Mouse (Mus musculus): Measurements from ENCODE around the gene Lrmda.
"Not testable (repeated sequence)": the region's sequence is repeated elsewhere in the genome, so short reads cannot be mapped to it uniquely, and the experiment has no call there.

Gene Lrmda

DNA sequence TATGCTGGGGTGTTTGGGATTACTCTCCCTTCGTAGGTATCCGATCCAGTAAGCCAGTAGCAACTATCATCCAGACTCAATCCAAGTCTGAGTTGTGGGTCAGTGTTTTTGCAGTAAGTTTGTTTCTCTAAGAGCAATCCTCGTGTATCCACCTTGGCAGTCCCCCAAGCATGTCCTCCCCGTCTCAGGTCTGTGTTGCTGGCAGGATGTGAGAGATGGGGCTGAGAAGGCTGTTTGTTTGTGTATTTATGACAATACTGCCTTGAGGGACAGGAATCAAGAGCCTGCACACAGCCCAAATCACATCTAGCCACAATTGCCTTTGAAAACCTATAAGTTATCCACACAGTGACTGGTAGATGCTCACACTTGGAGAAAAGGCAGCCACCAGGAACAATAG, 567.3 kb downstream of the Lrmda start:
- no peak for DNase-seq (ENCODE audit: low read depth, low spot score)
- Histone ChIP-seq H3K36me3 (ENCODE audit: control insufficient read depth, insufficient read depth, low read length, poor library complexity, severe bottlenecking) (no peaks in the 10 kb centered on the region), H3K27me3 (ENCODE audit: control insufficient read depth, insufficient read depth, low read length, poor library complexity, severe bottlenecking) (no peaks in the 10 kb centered on the region)

DNA sequence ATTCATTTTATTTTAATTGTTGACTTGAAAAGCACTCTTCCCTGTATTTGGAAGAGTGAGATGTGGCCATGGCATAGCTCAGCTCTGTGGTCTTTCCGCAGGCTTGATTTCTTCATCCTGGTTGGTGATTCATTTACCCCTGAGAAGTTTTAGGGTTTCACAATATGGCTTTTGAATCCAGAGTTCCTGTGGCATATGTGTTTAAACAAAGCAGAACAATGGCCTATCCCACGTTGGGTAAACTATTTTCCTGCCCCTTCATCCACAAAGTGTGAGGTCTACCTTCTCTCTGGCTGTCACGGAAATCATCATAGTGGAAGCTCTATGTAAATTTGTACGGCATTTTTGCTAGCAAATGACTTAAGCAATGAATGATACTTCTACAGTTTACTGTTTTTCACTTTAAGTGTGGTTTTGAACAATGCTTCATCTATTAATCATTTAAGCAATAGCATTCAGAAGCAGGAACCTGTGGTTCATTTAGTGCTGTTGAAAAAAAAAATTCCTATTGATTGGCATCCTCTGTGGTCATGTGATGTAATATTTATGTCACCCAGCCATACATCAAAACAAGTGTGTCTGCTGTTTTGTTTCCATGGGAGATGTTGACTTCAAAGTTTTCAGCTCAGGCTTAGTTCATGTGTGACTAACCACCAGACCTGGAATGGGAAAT, 567.9 kb downstream of the Lrmda start:
- Histone ChIP-seq H3K27me3 (ENCODE audit: control insufficient read depth, insufficient read depth, low read length, poor library complexity, severe bottlenecking) (no peaks in the 10 kb centered on the region), H3K36me3 (ENCODE audit: control insufficient read depth, insufficient read depth, low read length, poor library complexity, severe bottlenecking) (no peaks in the 10 kb centered on the region)
- DNase-seq (ENCODE audit: low read depth, low spot score), result no peak

- no peaks in the 10 kb centered on the region for H3K36me3 ChIP-seq (ENCODE audit: control insufficient read depth, insufficient read depth, low read length, poor library complexity, severe bottlenecking)
- H3K27me3 ChIP-seq (ENCODE audit: control insufficient read depth, insufficient read depth, low read length, poor library complexity, severe bottlenecking), result no peaks in the 10 kb centered on the region
- no peak for DNase-seq (ENCODE audit: low read depth, low spot score)
Observed at GRCm38 (mm10) chr14:22587958-22588296, 568.4 kb downstream of the Lrmda start.

GRCm38 (mm10) chr14:22588394-22588793, 568.9 kb downstream of the Lrmda start:
- H3K27me3 ChIP-seq (ENCODE audit: control insufficient read depth, insufficient read depth, low read length, poor library complexity, severe bottlenecking); DNase-seq (ENCODE audit: low read depth, low spot score); H3K36me3 ChIP-seq (ENCODE audit: control insufficient read depth, insufficient read depth, low read length, poor library complexity, severe bottlenecking): not testable (repeated sequence)

- DNase-seq (ENCODE audit: low read depth, low spot score), result no peak
- H3K36me3 ChIP-seq (ENCODE audit: control insufficient read depth, insufficient read depth, low read length, poor library complexity, severe bottlenecking), result no peaks in the 10 kb centered on the region
- no peaks in the 10 kb centered on the region for H3K27me3 ChIP-seq (ENCODE audit: control insufficient read depth, insufficient read depth, low read length, poor library complexity, severe bottlenecking)
Observed at GRCm38 (mm10) chr14:22589503-22590215, 570.1 kb downstream of the Lrmda start.

DNA sequence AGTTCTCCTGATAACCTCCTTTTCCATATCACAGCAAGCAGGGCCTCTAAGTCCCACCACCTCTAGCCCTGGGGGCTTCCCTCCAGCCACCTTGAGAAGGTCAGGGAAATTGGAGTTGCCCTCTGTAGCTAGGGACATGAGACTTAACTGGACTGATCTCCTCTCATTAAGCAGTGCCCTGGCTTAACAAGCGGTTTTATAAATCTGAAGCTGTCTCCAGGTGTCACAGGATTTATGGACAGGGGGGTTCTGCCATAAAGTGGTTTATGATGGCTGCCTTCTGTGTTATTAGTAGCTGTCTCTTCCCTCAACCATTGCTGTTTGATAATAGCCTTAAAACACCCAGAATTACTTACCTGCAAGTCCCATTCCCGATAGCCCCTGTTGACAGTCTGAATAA, 571.7 kb downstream of the Lrmda start:
- H3K36me3 ChIP-seq (ENCODE audit: control insufficient read depth, insufficient read depth, low read length, poor library complexity, severe bottlenecking), result no peaks in the 10 kb centered on the region
- no peaks in the 10 kb centered on the region for H3K27me3 ChIP-seq (ENCODE audit: control insufficient read depth, insufficient read depth, low read length, poor library complexity, severe bottlenecking)
- no peak for DNase-seq (ENCODE audit: low read depth, low spot score)

DNA sequence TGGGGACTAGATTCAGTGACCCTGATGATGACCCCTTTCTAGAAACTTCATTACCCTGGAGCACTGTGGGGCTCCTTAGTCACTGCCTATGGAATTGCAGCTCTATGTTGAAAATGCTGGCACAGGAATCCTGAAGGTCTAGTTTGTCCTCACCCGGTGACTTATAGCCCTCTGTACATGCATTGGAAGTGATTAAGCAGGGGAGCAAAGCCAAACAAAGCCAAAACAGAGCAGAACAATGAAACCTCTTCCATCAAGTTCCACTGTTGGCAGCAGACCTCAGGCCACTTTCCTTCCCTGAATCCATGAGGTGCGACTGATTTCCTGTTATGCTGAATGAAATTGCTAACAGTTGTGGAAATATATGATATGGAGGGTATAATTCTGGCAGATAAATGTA, 578.0 kb downstream of the Lrmda start:
- H3K36me3 ChIP-seq (ENCODE audit: control insufficient read depth, insufficient read depth, low read length, poor library complexity, severe bottlenecking), result no peaks in the 10 kb centered on the region
- no peaks in the 10 kb centered on the region for H3K27me3 ChIP-seq (ENCODE audit: control insufficient read depth, insufficient read depth, low read length, poor library complexity, severe bottlenecking)
- no peak for DNase-seq (ENCODE audit: low read depth, low spot score)

GRCm38 (mm10) chr14:22598638-22599037, 579.1 kb downstream of the Lrmda start:
- H3K36me3 ChIP-seq (ENCODE audit: control insufficient read depth, insufficient read depth, low read length, poor library complexity, severe bottlenecking), result no peaks in the 10 kb centered on the region
- no peaks in the 10 kb centered on the region for H3K27me3 ChIP-seq (ENCODE audit: control insufficient read depth, insufficient read depth, low read length, poor library complexity, severe bottlenecking)
- DNase-seq (ENCODE audit: low read depth, low spot score), result no peak

DNA sequence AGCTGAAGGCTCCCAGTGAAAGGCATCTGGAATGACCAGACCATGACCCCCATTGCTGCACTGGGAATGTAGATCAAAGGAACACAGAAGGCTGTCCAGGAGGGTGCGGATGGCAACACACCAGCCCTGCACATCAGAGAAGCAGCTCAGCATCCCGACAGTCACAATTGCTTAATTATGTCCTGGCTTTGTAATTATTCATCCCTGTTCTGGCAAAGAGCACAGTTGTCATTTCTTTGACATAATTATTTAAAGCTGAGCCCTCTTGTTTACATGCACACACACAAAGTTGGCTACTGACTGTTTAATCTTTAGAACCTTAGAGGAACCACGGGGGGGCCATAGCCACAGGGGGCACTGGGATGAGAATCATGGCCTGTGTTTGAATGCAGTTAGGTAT, 580.7 kb downstream of the Lrmda start:
- H3K27me3 ChIP-seq (ENCODE audit: control insufficient read depth, insufficient read depth, low read length, poor library complexity, severe bottlenecking), result no peaks in the 10 kb centered on the region
- DNase-seq (ENCODE audit: low read depth, low spot score), result no peak
- no peaks in the 10 kb centered on the region for H3K36me3 ChIP-seq (ENCODE audit: control insufficient read depth, insufficient read depth, low read length, poor library complexity, severe bottlenecking)

- H3K27me3 ChIP-seq (ENCODE audit: control insufficient read depth, insufficient read depth, low read length, poor library complexity, severe bottlenecking), result no peaks in the 10 kb centered on the region
- no peaks in the 10 kb centered on the region for H3K36me3 ChIP-seq (ENCODE audit: control insufficient read depth, insufficient read depth, low read length, poor library complexity, severe bottlenecking)
- DNase-seq (ENCODE audit: low read depth, low spot score), result no peak
Observed at GRCm38 (mm10) chr14:22602308-22602707, 582.8 kb downstream of the Lrmda start.

DNA sequence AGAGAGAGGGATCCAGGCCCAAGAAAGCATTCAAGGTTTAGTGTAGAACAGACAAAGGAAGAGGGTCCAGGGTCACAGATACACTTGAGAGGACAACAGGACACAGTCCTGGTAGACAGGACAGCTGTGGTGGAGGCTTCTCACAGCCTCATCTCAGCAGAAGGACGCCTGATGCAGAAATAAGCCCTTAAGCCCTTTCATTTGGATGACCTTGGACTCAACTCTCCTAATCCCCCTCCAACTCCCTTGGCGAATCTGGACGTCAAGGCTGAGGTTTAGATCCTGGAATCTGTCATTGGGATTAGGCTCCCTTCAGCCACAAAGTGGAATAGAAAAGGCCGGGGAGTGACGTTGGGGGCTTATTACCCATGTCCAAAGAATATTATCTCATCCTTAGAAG, 589.1 kb downstream of the Lrmda start:
- no peak for DNase-seq (ENCODE audit: low read depth, low spot score)
- Histone ChIP-seq H3K27me3 (ENCODE audit: control insufficient read depth, insufficient read depth, low read length, poor library complexity, severe bottlenecking) (no peaks in the 10 kb centered on the region), H3K36me3 (ENCODE audit: control insufficient read depth, insufficient read depth, low read length, poor library complexity, severe bottlenecking) (no peaks in the 10 kb centered on the region)

DNA sequence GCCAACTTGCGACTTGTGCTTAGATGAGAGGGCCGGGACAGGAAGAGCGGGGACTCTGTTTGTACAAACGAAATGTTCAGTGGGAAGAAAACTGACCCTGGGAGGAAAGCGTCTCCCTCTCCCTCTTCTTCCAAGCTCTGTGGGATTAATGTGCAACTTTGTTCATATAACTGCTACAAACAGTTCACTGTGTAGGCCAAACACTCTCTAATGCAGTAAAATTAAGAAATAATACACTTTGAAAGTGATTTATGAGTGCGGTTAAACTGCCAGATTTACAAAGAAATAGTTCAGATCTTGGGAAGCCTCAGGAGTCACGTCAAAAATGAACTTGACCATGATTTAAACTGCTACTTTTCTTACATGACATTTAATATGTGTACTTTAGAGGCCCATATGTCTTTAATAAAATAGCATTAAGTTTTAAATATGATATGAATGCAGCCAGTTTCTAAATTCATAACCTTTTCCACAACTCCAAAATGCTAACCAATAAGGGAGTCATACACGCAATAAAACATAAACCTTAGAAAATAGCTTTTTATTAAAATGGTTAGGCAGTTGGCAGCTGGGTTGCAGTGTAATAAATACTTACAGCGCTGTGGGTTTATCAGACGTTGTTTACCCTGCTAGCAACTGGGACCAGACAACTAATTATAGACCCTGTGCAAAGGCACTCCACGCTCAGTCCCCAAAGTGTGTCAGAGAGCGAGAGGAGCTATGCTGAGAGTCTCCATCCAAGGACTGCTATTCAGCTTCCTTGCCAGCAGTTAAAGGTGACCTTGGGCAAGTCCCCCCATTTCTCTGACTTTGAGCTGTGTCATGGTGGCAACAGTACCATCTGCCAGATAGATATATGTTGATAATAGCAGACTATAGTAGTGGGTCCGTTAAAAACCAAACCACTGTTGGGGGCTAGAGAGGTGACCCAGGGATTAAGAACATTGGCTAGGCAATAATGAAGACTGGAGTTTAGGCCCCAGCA, 590.0 kb downstream of the Lrmda start:
- H3K36me3 ChIP-seq (ENCODE audit: control insufficient read depth, insufficient read depth, low read length, poor library complexity, severe bottlenecking), result no peaks in the 10 kb centered on the region
- no peaks in the 10 kb centered on the region for H3K27me3 ChIP-seq (ENCODE audit: control insufficient read depth, insufficient read depth, low read length, poor library complexity, severe bottlenecking)
- no peak for DNase-seq (ENCODE audit: low read depth, low spot score)

GRCm38 (mm10) chr14:22611011-22611410, 591.5 kb downstream of the Lrmda start:
- no peak for DNase-seq (ENCODE audit: low read depth, low spot score)
- Histone ChIP-seq H3K27me3 (ENCODE audit: control insufficient read depth, insufficient read depth, low read length, poor library complexity, severe bottlenecking) (no peaks in the 10 kb centered on the region), H3K36me3 (ENCODE audit: control insufficient read depth, insufficient read depth, low read length, poor library complexity, severe bottlenecking) (no peaks in the 10 kb centered on the region)

- Histone ChIP-seq H3K27me3 (ENCODE audit: control insufficient read depth, insufficient read depth, low read length, poor library complexity, severe bottlenecking) (no peaks in the 10 kb centered on the region), H3K36me3 (ENCODE audit: control insufficient read depth, insufficient read depth, low read length, poor library complexity, severe bottlenecking) (no peaks in the 10 kb centered on the region)
- DNase-seq (ENCODE audit: low read depth, low spot score), result no peak
Observed at GRCm38 (mm10) chr14:22620191-22620590, 600.7 kb downstream of the Lrmda start.

GRCm38 (mm10) chr14:22621941-22622340, 602.4 kb downstream of the Lrmda start:
- Histone ChIP-seq H3K36me3 (ENCODE audit: control insufficient read depth, insufficient read depth, low read length, poor library complexity, severe bottlenecking) (no peaks in the 10 kb centered on the region), H3K27me3 (ENCODE audit: control insufficient read depth, insufficient read depth, low read length, poor library complexity, severe bottlenecking) (no peaks in the 10 kb centered on the region)
- DNase-seq (ENCODE audit: low read depth, low spot score), result no peak

Data from splenic B cell, adult 2 months (primary cell).